Mouse (Mus musculus): ENCODE results near the gene Tapbp.
A peak's percentile ranks its signal among the peaks of the same experiment; 100 is the strongest.

Gene Tapbp

GRCm38 (mm10) chr17:33925406-33926116 is 9.9 kb downstream of the Tapbp start:
- DNase-seq, result no peak

- no peak for DNase-seq
Measured at GRCm38 (mm10) chr17:33926207-33926932, 10.7 kb downstream of the Tapbp start.

- DNase-seq, result no peak
Measured at GRCm38 (mm10) chr17:33928251-33928947, 12.7 kb downstream of the Tapbp start.

- peak; percentile 95 for DNase-seq
Measured at GRCm38 (mm10) chr17:33929371-33930279, 13.9 kb downstream of the Tapbp start, which contains the start of gene Rgl2. Gene Rgl2, plus strand, starts transcription at chr17:33929543.

- DNase-seq, result peak; percentile 74
Measured at GRCm38 (mm10) chr17:33930280-33931158, 14.8 kb downstream of the Tapbp start.

GRCm38 (mm10) chr17:33931159-33931866 is 15.6 kb downstream of the Tapbp start:
- no peak for DNase-seq

- DNase-seq, result no peak
Measured at GRCm38 (mm10) chr17:33931947-33932346, 16.2 kb downstream of the Tapbp start.

- DNase-seq, result no peak
Measured at GRCm38 (mm10) chr17:33932448-33932847, 16.7 kb downstream of the Tapbp start.

- no peak for DNase-seq
Measured at GRCm38 (mm10) chr17:33932970-33933369, 17.3 kb downstream of the Tapbp start.

GRCm38 (mm10) chr17:33935422-33936055 is 19.8 kb downstream of the Tapbp start:
- DNase-seq, result no peak

- no peak for DNase-seq
Measured at GRCm38 (mm10) chr17:33936993-33937392, 21.3 kb downstream of the Tapbp start.

GRCm38 (mm10) chr17:33938783-33939182 is 23.1 kb downstream of the Tapbp start:
- no peak for DNase-seq

- peak; percentile 90 for DNase-seq
Measured at GRCm38 (mm10) chr17:33940206-33940805, 24.6 kb downstream of the Tapbp start, which contains the start of the genes Pfdn6 and Wdr46. Gene Pfdn6, minus strand, starts transcription at chr17:33940343. Gene Wdr46, plus strand, starts transcription at chr17:33940660.

- no peak for DNase-seq
Measured at GRCm38 (mm10) chr17:33940981-33941380, 25.3 kb downstream of the Tapbp start.

GRCm38 (mm10) chr17:33941381-33941780 is 25.7 kb downstream of the Tapbp start:
- DNase-seq, result no peak

GRCm38 (mm10) chr17:33943454-33943853 is 27.8 kb downstream of the Tapbp start:
- no peak for DNase-seq

- DNase-seq, result no peak
Measured at GRCm38 (mm10) chr17:33947430-33948089, 31.9 kb downstream of the Tapbp start.

GRCm38 (mm10) chr17:33948090-33948904 is 32.6 kb downstream of the Tapbp start:
- DNase-seq, result no peak
